Mouse (Mus musculus): ENCODE measurements at regions not wholly inside any gene's neighbourhood (a gene's known extent, or its start where the extent isn't known, plus 50 kb on each side); places are given as distances from the start of the nearest gene placed in this dataset.

DNA sequence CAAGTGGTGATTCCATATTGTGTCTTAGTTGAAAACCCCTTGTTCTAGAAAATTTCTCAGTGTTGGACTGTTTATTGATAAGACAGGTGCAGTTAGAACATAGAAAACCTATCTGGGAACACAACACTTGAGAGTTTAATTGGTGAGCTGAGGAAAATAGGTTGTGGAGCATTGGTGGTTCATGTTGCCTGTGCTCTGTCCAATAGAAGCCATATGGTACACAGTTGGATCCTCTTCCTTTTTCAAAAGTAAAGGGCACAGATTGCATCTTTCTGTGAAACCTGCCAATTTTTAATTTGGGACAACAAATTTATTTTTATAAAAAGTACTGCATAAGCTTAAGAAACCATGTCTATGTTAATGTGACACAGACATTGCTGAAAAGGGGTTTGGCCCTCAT lies 1499.8 kb downstream of the Cntnap5b start:
- DNase-seq: peak in 1 of 2 experiments; percentile 10

DNA sequence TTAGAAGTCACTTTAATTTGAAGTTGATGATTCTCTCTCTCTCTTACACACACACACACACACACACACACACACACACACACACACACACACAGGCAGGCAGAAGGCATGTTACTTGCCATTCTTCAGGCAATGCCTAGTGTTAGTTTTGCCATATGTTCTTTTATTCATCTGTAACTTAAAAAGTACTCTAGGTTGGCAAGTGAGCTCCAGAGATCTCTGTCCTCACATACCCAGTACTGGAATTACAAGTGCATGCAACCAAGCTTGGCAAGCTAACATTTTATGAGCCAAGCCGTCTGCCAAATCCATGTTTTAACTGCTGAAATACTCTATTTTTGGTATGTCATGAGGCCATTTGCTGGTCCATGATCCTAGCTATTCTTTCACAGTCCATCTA lies 1501.1 kb downstream of the Cntnap5b start:
- peak in 1 of 2 experiments; percentile 5 for DNase-seq

DNA sequence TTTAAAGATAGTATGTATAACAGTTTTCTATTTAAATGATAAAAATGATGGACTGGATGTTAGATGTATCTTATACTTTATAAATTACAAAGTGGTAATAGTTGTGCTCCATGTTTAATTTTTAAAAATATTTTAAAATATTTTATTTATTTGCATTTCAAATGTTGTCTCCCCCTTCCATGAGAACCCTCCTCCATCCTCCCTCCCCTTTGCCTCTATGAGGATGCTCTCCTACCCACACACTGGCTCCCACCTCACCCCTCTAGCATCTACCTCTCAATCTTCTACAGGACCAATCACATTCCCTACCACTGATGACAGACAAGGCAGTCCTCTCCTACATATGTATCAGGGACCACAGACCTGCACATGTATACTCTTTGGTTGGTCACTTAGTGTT lies 1512.9 kb downstream of the Cntnap5b start:
- DNase-seq: no peak
